Mouse (Mus musculus) limb, embryonic 14.5 days (tissue): ENCODE results near the gene Timp2. TPM values are rescaled to one million over a fixed set of nuclear protein-coding genes. Genes with fewer than 3 reads are reported as not detected.

Source experiments
- ATAC-seq: fragments of 200-750 bp; cut with Nextera tagmentation; 2 replicates; pipeline ENCODE4 v1.8.0; 2017; ENCODE audit warnings: low read depth, moderate number of reproducible peaks, moderate TSS enrichment; ENCODE audit not compliant: low FRiP score
- DNase-seq: peaks from one replicate; pipeline ENCODE4 v3.0.0-alpha.2; 2015; ENCODE audit warnings: low spot score
- H3K27ac ChIP-seq: fragments of 300-500 bp; sonication (generic); replicated peaks from 2 replicates; pipeline ENCODE4 v1.5.1; 2014; ENCODE audit warnings: low read depth, mild to moderate bottlenecking, low read length, moderate library complexity, mixed read lengths
- H3K27me3 ChIP-seq: fragments of 300-500 bp; sonication (generic); 2 replicates; pipeline ENCODE4 v1.6.1; 2014; ENCODE audit warnings: low read length, mixed read lengths; ENCODE audit not compliant: control insufficient read depth, insufficient read depth
- H3K36me3 ChIP-seq: fragments of 300-500 bp; sonication (generic); 2 replicates; pipeline ENCODE4 v1.6.1; 2014; ENCODE audit warnings: mild to moderate bottlenecking, low read length, moderate library complexity, mixed read lengths; ENCODE audit not compliant: control insufficient read depth, insufficient read depth
- H3K4me1 ChIP-seq: fragments of 300-500 bp; sonication (generic); 2 replicates; pipeline ENCODE4 v1.6.1; 2014; ENCODE audit warnings: antibody characterized with exemption, low read length, mixed read lengths; ENCODE audit not compliant: control insufficient read depth, insufficient read depth
- H3K4me2 ChIP-seq: fragments of 300-500 bp; sonication (generic); replicated peaks from 2 replicates; pipeline ENCODE4 v1.6.1; 2014; ENCODE audit warnings: low read depth, mild to moderate bottlenecking, low read length, moderate library complexity; ENCODE audit not compliant: severe bottlenecking
- H3K4me3 ChIP-seq: fragments of 300-500 bp; sonication (generic); replicated peaks from 2 replicates; pipeline ENCODE4 v1.5.1; 2014; ENCODE audit warnings: low read length
- H3K9ac ChIP-seq: fragments of 300-500 bp; sonication (generic); 2 replicates; pipeline ENCODE4 v1.6.1; 2014; ENCODE audit warnings: mild to moderate bottlenecking, low read depth, low read length, moderate library complexity; ENCODE audit not compliant: severe bottlenecking
- H3K9me3 ChIP-seq: fragments of 300-500 bp; sonication (generic); 2 replicates; pipeline ENCODE4 v1.6.1; 2016; ENCODE audit warnings: low read length; ENCODE audit not compliant: control insufficient read depth
- POLR2A ChIP-seq: fragments of 200-500 bp; IDR thresholded peaks from 2 replicates; pipeline ENCODE4 v1.8.0; 2012; ENCODE audit warnings: inconsistent platforms, mild to moderate bottlenecking, moderate library complexity, borderline replicate concordance; ENCODE audit not compliant: insufficient read depth, insufficient read length; ENCODE audit errors: extremely low read depth
- WGBS: fragments of 180-500 bp; shearing (Covaris S2); extraction: QIAGEN DNeasy Blood & Tissue Kit; methylation state at CpG from one replicate; pipeline ENCODE4 v1.1.7; 2014; 5-methylcytosine and 5-hydroxymethylcytosine counted together
- polyA plus RNA-seq, 2 experiments: library from polyadenylated mRNA; depleted of rRNA in 1 of 2; stranded (reverse) in 1 of 2; unstranded in 1 of 2; fragments of >200 nt; fragmentation: Nextera tagmentation in 1 of 2; extraction: Ambion mirVana in 1 of 2; gene quantifications; 2 replicates each; pipeline versions ENCODE4 v1.2.1 to v1.2.3; 2012 to 2014

The Timp2 gene
- polyA plus RNA-seq, 2 experiments: 175 to 202 TPM

GRCm38 (mm10) chr11:118375461-118375860, 19.9 kb upstream of the Timp2 start:
- 0 out of 2 replicates have a peak, but pooled peaks have one; percentile 34 for ATAC-seq
- Histone ChIP-seq H3K36me3 (no peaks in the 10 kb centered on the region), H3K4me1 (peaks cover 25% of the 10 kb centered on the region), H3K27ac (no peak overlapping the region), H3K9ac (no peak overlapping the region), H3K4me2 (no peak overlapping the region), H3K27me3 (no peaks in the 10 kb centered on the region), H3K9me3 (no peaks in the 10 kb centered on the region), H3K4me3 (no peak overlapping the region)
- WGBS: 70% methylated on average over 8 of the region's 8 CpGs
- DNase-seq: no peak
- no peak for TF ChIP-seq POLR2A

- no peak for DNase-seq
- H3K27ac ChIP-seq: no peak overlapping the region
- no peak overlapping the region for H3K9ac ChIP-seq
- H3K4me1 ChIP-seq: peaks cover 25% of the 10 kb centered on the region
- no peak for TF ChIP-seq POLR2A
- H3K27me3 ChIP-seq: no peaks in the 10 kb centered on the region
- no peak overlapping the region for H3K4me3 ChIP-seq
- H3K4me2 ChIP-seq: no peak overlapping the region
- no peaks in the 10 kb centered on the region for H3K9me3 ChIP-seq
- no peak for ATAC-seq
- H3K36me3 ChIP-seq: no peaks in the 10 kb centered on the region
These were observed 19.5 kb upstream of the Timp2 start for GRCm38 (mm10) chr11:118375006-118375405.

DNA sequence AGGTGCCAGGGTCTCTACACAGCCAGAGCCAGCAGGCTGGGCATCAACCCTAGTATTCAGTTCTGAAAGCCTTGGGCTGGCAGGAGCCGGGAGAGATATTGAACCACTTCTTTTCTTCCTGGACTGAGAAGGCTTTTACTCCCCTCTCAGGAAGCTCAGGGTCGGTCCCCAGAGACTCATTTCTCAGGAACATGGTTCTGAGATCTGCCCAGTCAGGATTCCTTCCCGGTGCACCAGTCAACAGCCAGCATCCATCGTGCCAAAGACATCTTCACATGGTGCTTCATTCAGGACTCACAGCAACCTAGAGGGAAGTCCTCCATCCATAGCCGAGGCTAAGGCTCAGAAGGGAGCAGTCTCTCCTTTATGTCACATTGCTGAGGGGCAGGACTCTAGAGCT, 19.0 kb upstream of the Timp2 start:
- H3K4me2 ChIP-seq: no peak overlapping the region
- H3K27me3 ChIP-seq: no peaks in the 10 kb centered on the region
- TF ChIP-seq POLR2A: no peak
- H3K9me3 ChIP-seq: no peaks in the 10 kb centered on the region
- no peak overlapping the region for H3K27ac ChIP-seq
- H3K9ac ChIP-seq: no peak overlapping the region
- DNase-seq (no peak), ATAC-seq (no peak)
- H3K4me3 ChIP-seq: no peak overlapping the region
- H3K4me1 ChIP-seq: peaks cover 25% of the 10 kb centered on the region
- WGBS: 66% methylated on average over 5 of the region's 5 CpGs
- H3K36me3 ChIP-seq: no peaks in the 10 kb centered on the region

DNA sequence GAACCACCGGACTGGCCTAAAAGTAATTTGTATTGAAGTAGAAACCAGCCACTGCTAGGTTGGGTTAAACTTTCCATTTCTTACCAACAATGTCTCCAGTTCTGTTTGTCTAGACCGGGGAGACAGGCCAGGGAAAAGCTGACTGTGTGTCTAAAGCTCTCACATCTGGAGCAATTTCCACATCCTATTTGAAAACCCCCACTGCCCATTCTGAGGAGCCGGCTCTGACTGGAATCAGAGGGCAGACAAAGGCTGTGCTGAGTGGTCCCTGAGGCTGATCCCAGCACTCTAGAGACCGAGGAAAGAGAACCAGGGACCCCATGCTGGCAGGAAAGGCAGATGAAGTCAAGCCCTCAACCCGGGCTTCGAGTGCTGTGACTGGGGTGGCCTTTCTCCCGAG, 17.1 kb upstream of the Timp2 start:
- H3K9ac ChIP-seq: no peak overlapping the region
- WGBS: 38% methylated on average over 7 of the region's 7 CpGs

GRCm38 (mm10) chr11:118371876-118372275, 16.3 kb upstream of the Timp2 start:
- no peak for TF ChIP-seq POLR2A
- DNase-seq (peak; percentile 59), ATAC-seq (no peak; the same call in 1 of the 2 replicates)
- Histone ChIP-seq H3K27me3 (no peaks in the 10 kb centered on the region), H3K9ac (no peak overlapping the region), H3K4me1 (peaks cover 25% of the 10 kb centered on the region), H3K9me3 (no peaks in the 10 kb centered on the region), H3K36me3 (no peaks in the 10 kb centered on the region), H3K4me2 (no peak overlapping the region), H3K27ac (peak overlapping the region; percentile 79), H3K4me3 (no peak overlapping the region)
- 57% methylated on average over 7 of the region's 7 CpGs for WGBS

More for the DNA sequence above, 17.1 kb upstream of the Timp2 start:
- ATAC-seq (no peak), DNase-seq (peak; percentile 47)
- H3K4me2 ChIP-seq: no peak overlapping the region
- H3K4me1 ChIP-seq: peaks cover 25% of the 10 kb centered on the region
- TF ChIP-seq POLR2A: no peak
- H3K36me3 ChIP-seq: no peaks in the 10 kb centered on the region
- H3K27me3 ChIP-seq: no peaks in the 10 kb centered on the region
- H3K9me3 ChIP-seq: no peaks in the 10 kb centered on the region
- H3K4me3 ChIP-seq: no peak overlapping the region
- H3K27ac ChIP-seq: peak overlapping the region; percentile 79

DNA sequence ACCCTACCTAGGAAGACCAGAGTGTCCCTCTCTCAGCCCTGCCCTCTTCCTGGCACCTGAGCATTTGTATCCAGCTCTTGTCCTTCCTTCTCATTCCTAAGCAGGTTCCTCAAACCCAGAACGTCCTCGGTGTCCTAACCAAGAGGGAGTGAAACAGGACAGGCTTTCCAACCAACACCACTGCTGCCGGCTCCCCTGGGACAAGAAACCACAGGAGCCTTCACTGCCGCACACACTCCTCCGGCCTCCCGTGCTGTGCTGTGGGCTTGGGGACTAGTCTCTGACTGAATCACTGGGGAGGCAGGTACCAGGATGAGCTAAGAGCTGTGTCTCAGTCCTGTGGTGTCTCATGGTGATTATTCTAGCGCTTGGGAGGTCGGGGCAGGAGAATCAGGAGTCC, 14.1 kb upstream of the Timp2 start:
- H3K4me3 ChIP-seq: no peak overlapping the region
- H3K9ac ChIP-seq: no peak overlapping the region
- 75% methylated on average over 8 of the region's 8 CpGs for WGBS
- no peaks in the 10 kb centered on the region for H3K27me3 ChIP-seq
- no peak for ATAC-seq
- no peak overlapping the region for H3K27ac ChIP-seq
- peaks cover 35% of the 10 kb centered on the region for H3K4me1 ChIP-seq
- DNase-seq: no peak
- H3K36me3 ChIP-seq: no peaks in the 10 kb centered on the region
- no peak for TF ChIP-seq POLR2A
- H3K9me3 ChIP-seq: no peaks in the 10 kb centered on the region
- no peak overlapping the region for H3K4me2 ChIP-seq
